Mouse (Mus musculus): Measurements from ENCODE around the gene Park7.

DNA sequence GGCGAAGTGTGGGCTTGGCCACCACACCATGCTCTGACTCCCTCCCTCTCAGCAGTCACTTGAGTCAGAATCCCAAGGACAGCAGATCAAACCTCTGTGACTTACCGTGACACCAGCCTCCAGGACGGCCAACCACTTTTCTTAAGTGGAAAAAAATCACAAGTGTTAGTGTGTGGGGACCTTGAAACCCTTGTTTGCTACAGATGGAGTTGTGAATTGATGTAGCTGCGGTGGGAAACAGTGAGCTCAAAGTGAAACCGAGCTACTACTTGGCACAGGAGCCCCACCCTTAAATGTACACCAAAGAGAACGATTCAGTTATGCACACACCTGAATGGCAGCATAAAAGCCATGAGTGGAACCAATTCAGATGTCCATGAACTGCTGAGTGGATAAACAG lies 10.7 kb upstream of the Park7 start:
- no peak for TF ChIP-seq CTCF (IDR thresholded peaks at IDR 0.05; ENCODE audit: extremely low read depth, insufficient read length, insufficient replicate concordance, low read depth, low read length)
- TF ChIP-seq POLR2A (IDR thresholded peaks at IDR 0.05; ENCODE audit: low read depth, low read length), result no peak

Measured in small intestine, adult 2 months (tissue).